Mouse (Mus musculus) megakaryocyte, embryonic 14.5 days (primary cell): ENCODE results near the gene Lrrc42.

Experiments used
- FLI1 ChIP-seq: IDR thresholded peaks from 2 replicates; pipeline ENCODE4 v1.6.1; 2012; ENCODE audit warnings: low read length, inconsistent platforms, mixed read lengths
- GATA1 ChIP-seq: IDR thresholded peaks from 3 replicates; pipeline ENCODE4 v1.6.1; 2012; ENCODE audit warnings: mixed read lengths, low read length, inconsistent platforms, borderline replicate concordance

DNA sequence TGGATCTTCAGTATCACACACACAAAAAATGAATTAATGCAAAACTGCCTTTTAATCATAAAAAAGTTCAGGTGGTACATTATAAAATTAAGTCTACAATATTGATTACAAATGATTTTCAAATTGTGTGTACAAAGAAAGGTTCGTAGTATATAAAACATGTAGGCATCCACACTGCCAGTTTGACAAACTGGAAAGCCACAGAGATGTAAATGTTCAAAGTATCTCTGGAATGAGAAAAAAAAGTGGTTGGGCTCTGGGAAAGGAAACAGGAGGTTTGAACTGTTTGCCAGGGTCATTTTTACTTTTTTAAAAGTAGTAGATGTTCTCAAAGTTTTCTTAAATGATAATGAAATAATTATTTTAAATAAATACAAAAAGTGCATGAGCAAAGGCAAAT lies 7.3 kb downstream of the Lrrc42 start:
- no peak for TF ChIP-seq FLI1
- no peak for TF ChIP-seq GATA1
